Mouse (Mus musculus) brain, adult 2 months (tissue): ENCODE measurements around the gene Plbd1.

Experiments used
- DNase-seq: peaks from one replicate; pipeline ENCODE4 v3.0.0; 2011; ENCODE audit warnings: low read depth, low spot score

The Plbd1 gene

GRCm38 (mm10) chr6:136661706-136662016, at the start of gene Plbd1:
Gene Plbd1 (minus strand): TSS chr6:136661928.
- no peak for DNase-seq

- no peak for DNase-seq
Observed at GRCm38 (mm10) chr6:136710408-136710807, 48.7 kb upstream of the Plbd1 start.

GRCm38 (mm10) chr6:136708597-136708996, 46.9 kb upstream of the Plbd1 start:
- DNase-seq, result no peak

GRCm38 (mm10) chr6:136701878-136702277, 40.1 kb upstream of the Plbd1 start:
- no peak for DNase-seq

- DNase-seq, result no peak
Observed at GRCm38 (mm10) chr6:136701185-136701584, 39.5 kb upstream of the Plbd1 start.

GRCm38 (mm10) chr6:136691314-136691713, 29.6 kb upstream of the Plbd1 start:
- DNase-seq, result no peak

- no peak for DNase-seq
Observed at GRCm38 (mm10) chr6:136690527-136690926, 28.8 kb upstream of the Plbd1 start.

GRCm38 (mm10) chr6:136689790-136690413, 28.2 kb upstream of the Plbd1 start:
- DNase-seq, result peak; percentile 57

GRCm38 (mm10) chr6:136685433-136685832, 23.7 kb upstream of the Plbd1 start:
- DNase-seq, result no peak

- DNase-seq, result peak; percentile 5
Observed at GRCm38 (mm10) chr6:136683410-136684334, 21.9 kb upstream of the Plbd1 start.

- no peak for DNase-seq
Observed at GRCm38 (mm10) chr6:136679381-136679780, 17.7 kb upstream of the Plbd1 start.

GRCm38 (mm10) chr6:136674935-136675334, 13.2 kb upstream of the Plbd1 start:
- no peak for DNase-seq

GRCm38 (mm10) chr6:136672467-136672866, 10.7 kb upstream of the Plbd1 start:
- peak; percentile 92 for DNase-seq

- no peak for DNase-seq
Observed at GRCm38 (mm10) chr6:136669274-136669673, 7.5 kb upstream of the Plbd1 start.

- no peak for DNase-seq
Observed at GRCm38 (mm10) chr6:136668266-136668986, 6.7 kb upstream of the Plbd1 start.

GRCm38 (mm10) chr6:136662063-136662462, 335 bp upstream of the Plbd1 start:
- no peak for DNase-seq

GRCm38 (mm10) chr6:136660831-136661705, 660 bp downstream of the Plbd1 start:
- no peak for DNase-seq

GRCm38 (mm10) chr6:136659226-136659625, 2.5 kb downstream of the Plbd1 start:
- DNase-seq, result no peak

GRCm38 (mm10) chr6:136658303-136658702, 3.4 kb downstream of the Plbd1 start:
- no peak for DNase-seq

- DNase-seq, result no peak
Observed at GRCm38 (mm10) chr6:136655786-136656185, 5.9 kb downstream of the Plbd1 start.

GRCm38 (mm10) chr6:136654470-136654869, 7.3 kb downstream of the Plbd1 start:
- DNase-seq, result no peak
